Mouse (Mus musculus) neural tube, embryonic 14.5 days (tissue): ENCODE data around the gene Ap2m1. TPM values are rescaled to one million over a fixed set of nuclear protein-coding genes. Genes with fewer than 3 reads are reported as not detected.

ENCODE experiments used
- ATAC-seq: fragments of 200-750 bp; cut with Nextera tagmentation; 2 replicates; pipeline ENCODE4 v1.8.0; 2017; ENCODE audit warnings: low read depth, mild to moderate bottlenecking, moderate TSS enrichment, moderate library complexity
- H3K27ac ChIP-seq: fragments of 300-500 bp; sonication (generic); 2 replicates; pipeline ENCODE4 v1.5.1; 2014; ENCODE audit warnings: low read depth, mild to moderate bottlenecking, control low read depth, low read length, moderate library complexity, mixed read lengths
- H3K27me3 ChIP-seq: fragments of 300-500 bp; sonication (generic); 2 replicates; pipeline ENCODE4 v1.6.1; 2014; ENCODE audit warnings: low read length; ENCODE audit not compliant: control insufficient read depth, insufficient read depth
- H3K36me3 ChIP-seq: fragments of 300-500 bp; sonication (generic); 2 replicates; pipeline ENCODE4 v1.6.1; 2014; ENCODE audit warnings: low read length, mixed read lengths; ENCODE audit not compliant: control insufficient read depth, insufficient read depth
- H3K4me1 ChIP-seq: fragments of 300-500 bp; sonication (generic); 2 replicates; pipeline ENCODE4 v1.6.1; 2014; ENCODE audit warnings: low read length; ENCODE audit not compliant: control insufficient read depth, insufficient read depth
- H3K4me2 ChIP-seq: fragments of 300-500 bp; sonication (generic); 2 replicates; pipeline ENCODE4 v1.6.1; 2014; ENCODE audit warnings: mild to moderate bottlenecking, low read depth, low read length, control low read depth
- H3K4me3 ChIP-seq: fragments of 300-500 bp; sonication (generic); 2 replicates; pipeline ENCODE4 v1.5.1; 2014; ENCODE audit warnings: low read depth, low read length, control low read depth, mixed read lengths
- H3K9ac ChIP-seq: fragments of 300-500 bp; sonication (generic); replicated peaks from 2 replicates; pipeline ENCODE4 v1.6.1; 2014; ENCODE audit warnings: low read depth, mild to moderate bottlenecking, control low read depth, low read length, mixed read lengths
- H3K9me3 ChIP-seq: fragments of 300-500 bp; sonication (generic); 2 replicates; pipeline ENCODE4 v1.6.1; 2016; ENCODE audit warnings: low read length; ENCODE audit not compliant: control insufficient read depth
- WGBS: fragments of 180-500 bp; shearing (Covaris S2); extraction: QIAGEN DNeasy Blood & Tissue Kit; methylation state at CpG from one replicate; pipeline ENCODE4 v1.1.7; 2014; 5-methylcytosine and 5-hydroxymethylcytosine counted together
- polyA plus RNA-seq: library from polyadenylated mRNA; unstranded; fragments of >200 nt; fragmentation: Nextera tagmentation; extraction: Ambion mirVana; gene quantifications from 2 replicates; pipeline ENCODE4 v1.2.1, GENCODE M21; 2014

The Ap2m1 gene
- polyA plus RNA-seq, 1 experiment from 2014 or later, result 1,186 TPM

DNA sequence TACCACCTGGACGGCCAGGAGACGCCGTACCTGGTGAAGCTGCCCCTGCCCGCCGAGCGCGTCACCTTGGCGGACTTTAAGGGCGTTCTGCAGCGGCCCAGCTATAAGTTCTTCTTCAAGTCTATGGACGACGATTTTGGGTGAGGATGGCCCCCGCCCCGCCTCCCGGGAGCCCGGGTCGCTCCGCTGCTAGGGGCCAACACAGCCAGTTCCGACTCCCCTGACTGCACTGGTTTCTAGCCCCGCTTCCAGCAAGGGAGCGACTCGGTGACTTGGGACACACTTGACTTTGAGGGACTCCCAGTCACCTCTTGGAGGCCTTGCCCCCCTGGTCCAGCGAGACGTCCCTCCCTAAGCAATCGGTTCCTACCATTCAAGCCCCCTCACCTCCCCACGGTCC lies 18.1 kb upstream of the Ap2m1 start:
- peak; percentile 36; the same call in 1 of the 2 replicates for ATAC-seq
- H3K4me2 ChIP-seq, result peak overlapping the region; percentile 81
- peak overlapping the region; percentile 96 for H3K4me3 ChIP-seq
- H3K36me3 ChIP-seq, result peaks cover 5% of the 10 kb centered on the region
- H3K4me1 ChIP-seq, result peaks cover 13% of the 10 kb centered on the region
- peak overlapping the region; percentile 95 for H3K9ac ChIP-seq
- H3K27ac ChIP-seq, result peak overlapping the region; percentile 88
- H3K9me3 ChIP-seq, result no peaks in the 10 kb centered on the region
- 1% methylated on average over 26 of the region's 26 CpGs for WGBS
- H3K27me3 ChIP-seq, result no peaks in the 10 kb centered on the region

DNA sequence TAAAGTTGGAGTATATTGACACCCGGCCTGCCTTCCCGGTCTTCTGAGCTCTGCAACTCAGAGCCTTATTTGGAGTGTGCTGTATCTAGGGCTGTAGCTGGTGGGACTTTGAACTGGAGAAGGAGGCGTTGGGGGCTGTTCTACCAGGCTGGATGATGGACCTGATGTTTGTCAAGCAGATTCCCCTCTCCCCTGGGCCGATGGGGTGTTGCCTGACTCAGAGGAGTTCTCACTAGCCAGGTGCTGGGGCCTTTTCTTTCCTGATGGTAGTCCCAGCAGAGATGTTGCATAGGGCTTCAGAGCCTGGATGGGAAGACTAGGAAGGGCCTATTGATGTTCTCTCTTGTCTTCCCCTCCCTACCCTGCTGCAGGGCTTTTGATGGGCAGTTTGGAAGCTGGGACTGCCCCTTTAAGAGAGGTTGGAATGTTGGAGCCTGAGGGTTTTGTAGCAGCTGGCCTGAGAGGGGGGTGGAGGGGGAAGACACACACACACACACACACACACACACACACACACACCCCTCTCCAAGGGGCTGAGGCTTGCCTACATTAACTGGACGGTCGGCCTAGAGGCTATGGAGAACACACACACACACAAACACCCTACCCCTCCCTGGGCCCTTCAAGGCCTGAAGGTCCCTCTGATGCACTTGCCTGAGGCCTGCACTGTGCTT lies 17.4 kb upstream of the Ap2m1 start:
- Histone ChIP-seq H3K27me3 (no peaks in the 10 kb centered on the region), H3K4me3 (peak overlapping the region; percentile 96), H3K27ac (peak overlapping the region; percentile 88), H3K4me2 (peak overlapping the region; percentile 81), H3K9ac (peak overlapping the region; percentile 95), H3K4me1 (peaks cover 13% of the 10 kb centered on the region), H3K9me3 (no peaks in the 10 kb centered on the region), H3K36me3 (peaks cover 5% of the 10 kb centered on the region)
- peak; percentile 44 for ATAC-seq
- WGBS, result 4% methylated on average over 6 of the region's 6 CpGs

DNA sequence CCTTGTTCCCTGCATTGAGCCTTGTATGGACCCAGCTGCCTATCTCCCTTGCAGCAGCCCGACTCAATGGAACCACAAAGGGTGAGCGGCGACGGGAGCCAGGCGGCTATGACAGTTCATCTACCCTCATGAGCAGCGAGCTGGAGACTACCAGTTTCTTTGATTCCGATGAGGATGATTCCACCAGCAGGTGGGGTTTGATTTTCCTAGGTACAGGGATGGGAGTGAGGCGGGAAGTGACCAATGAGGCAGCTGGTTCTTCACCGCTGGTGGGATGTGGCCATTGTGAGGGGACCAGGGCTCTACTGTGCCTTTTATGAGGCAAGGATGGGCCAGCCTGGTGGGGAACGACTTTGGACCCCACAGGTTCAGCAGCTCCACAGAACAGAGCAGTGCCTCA lies 11.4 kb upstream of the Ap2m1 start:
- Histone ChIP-seq H3K36me3 (peaks cover 58% of the 10 kb centered on the region), H3K27ac (no peak overlapping the region), H3K4me3 (no peak overlapping the region), H3K27me3 (no peaks in the 10 kb centered on the region), H3K4me1 (peaks cover 4% of the 10 kb centered on the region), H3K9me3 (no peaks in the 10 kb centered on the region), H3K4me2 (no peak overlapping the region), H3K9ac (no peak overlapping the region)
- WGBS, result 85% methylated on average over 10 of the region's 10 CpGs
- no peak for ATAC-seq

DNA sequence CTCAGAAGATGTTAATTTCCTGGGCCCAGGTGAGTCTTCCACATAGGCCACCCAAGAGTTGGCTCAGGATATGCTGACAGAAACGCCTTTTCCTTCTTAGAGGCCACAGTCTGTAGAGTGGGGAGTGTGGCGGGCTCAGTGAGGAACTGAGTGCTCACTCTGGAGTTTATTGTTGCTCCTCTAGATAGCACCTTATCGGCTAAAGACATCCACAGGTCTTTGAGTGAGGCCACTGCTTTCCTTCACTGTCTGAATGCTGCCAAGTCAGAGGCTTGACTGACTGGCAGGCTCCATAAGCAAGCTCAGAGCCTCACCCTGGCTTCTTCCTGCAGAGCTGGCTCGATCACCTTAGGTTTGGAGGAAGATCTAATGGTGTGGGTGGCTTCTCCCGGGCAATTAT lies 6.5 kb upstream of the Ap2m1 start:
- WGBS, result 95% methylated on average over 5 of the region's 5 CpGs

DNA sequence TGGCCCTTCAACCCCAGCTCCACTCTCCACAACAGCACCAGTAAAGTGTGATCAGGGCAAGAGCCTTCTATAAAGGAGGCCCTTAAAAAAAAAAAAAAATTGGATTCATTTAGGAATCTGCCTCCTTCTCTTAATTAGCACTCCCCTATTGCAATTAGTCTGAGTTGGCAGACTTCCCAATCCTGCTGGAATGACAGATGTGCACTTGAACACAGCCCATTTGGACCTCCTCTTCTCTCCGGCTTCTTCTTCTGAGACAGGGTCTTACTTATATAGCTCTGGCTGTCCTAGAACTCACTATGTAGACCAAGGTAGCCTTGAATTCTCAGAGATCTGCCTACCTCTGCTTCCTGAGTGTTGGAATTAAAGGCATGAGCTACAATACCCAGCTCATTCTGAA lies 5.9 kb upstream of the Ap2m1 start:
- WGBS, result 53% methylated on average over 1 of the region's 1 CpGs

More for the DNA sequence above, 6.5 kb upstream of the Ap2m1 start:
- H3K27me3 ChIP-seq, result no peaks in the 10 kb centered on the region
- no peak overlapping the region for H3K27ac ChIP-seq
- H3K36me3 ChIP-seq, result peaks cover 78% of the 10 kb centered on the region
- H3K4me2 ChIP-seq, result no peak overlapping the region
- H3K9ac ChIP-seq, result no peak overlapping the region
- H3K4me3 ChIP-seq, result no peak overlapping the region
- no peaks in the 10 kb centered on the region for H3K9me3 ChIP-seq
- H3K4me1 ChIP-seq, result no peaks in the 10 kb centered on the region
- ATAC-seq, result no peak

DNA sequence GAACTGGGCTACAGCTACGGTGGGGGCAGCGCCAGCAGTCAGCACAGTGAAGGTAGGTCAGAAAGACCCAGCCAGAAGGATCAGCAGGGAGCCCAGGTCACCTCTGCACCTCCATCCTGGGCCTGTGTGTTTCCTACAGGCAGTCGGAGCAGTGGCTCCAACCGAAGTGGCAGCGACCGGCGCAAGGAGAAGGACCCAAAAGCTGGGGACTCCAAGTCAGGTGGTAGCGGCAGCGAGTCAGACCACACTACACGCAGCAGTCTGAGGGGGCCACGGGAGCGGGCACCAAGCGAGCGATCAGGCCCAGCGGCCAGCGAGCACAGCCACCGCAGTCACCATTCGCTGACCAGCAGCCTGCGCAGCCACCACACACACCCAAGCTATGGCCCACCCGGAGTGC lies 4.3 kb upstream of the Ap2m1 start:
- H3K36me3 ChIP-seq, result peaks cover 60% of the 10 kb centered on the region
- 96% methylated on average over 20 of the region's 20 CpGs for WGBS

More for the DNA sequence above, 5.9 kb upstream of the Ap2m1 start:
- no peak for ATAC-seq
- no peaks in the 10 kb centered on the region for H3K9me3 ChIP-seq
- H3K27me3 ChIP-seq, result no peaks in the 10 kb centered on the region
- H3K4me3 ChIP-seq, result no peak overlapping the region
- no peak overlapping the region for H3K4me2 ChIP-seq
- no peak overlapping the region for H3K27ac ChIP-seq
- no peak overlapping the region for H3K9ac ChIP-seq
- no peaks in the 10 kb centered on the region for H3K4me1 ChIP-seq
- peaks cover 72% of the 10 kb centered on the region for H3K36me3 ChIP-seq

DNA sequence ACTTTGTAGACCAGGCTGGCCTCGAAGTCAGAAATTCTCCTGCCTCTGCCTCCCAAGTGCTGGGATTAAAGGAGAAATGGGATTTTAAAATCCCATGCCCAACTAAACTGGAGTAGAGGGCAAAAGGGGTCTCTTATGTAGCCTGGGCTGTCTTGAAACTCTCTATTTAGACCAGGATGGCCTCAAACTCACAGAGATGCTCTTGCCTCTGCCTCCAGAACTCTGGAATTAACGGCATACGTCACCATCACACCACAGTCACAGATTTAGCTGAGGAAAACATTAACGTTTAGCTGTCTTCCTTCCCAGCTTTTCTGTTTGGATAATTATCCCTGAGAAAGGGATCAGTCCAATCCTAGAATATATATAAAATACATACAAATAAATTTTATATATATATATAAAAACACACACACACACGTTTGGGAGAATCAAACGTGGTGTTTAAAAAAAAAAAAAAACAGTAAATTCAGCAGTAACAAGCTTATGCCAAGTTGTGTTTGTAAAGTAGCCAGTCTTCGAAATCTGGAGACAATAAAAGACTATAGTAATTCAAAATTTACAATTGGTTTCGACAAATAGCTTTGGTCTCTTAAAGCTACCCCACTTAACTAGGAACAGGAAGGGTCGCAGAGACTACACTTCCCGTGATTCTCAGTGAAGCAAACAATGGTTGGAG lies 522 bp upstream of the Ap2m1 start:
- ATAC-seq, result no peak
- Histone ChIP-seq H3K4me2 (no peak overlapping the region), H3K9me3 (no peaks in the 10 kb centered on the region), H3K27me3 (no peaks in the 10 kb centered on the region), H3K27ac (no peak overlapping the region), H3K4me3 (no peak overlapping the region), H3K36me3 (peaks cover 52% of the 10 kb centered on the region), H3K9ac (no peak overlapping the region), H3K4me1 (peaks cover 26% of the 10 kb centered on the region)
- 48% methylated on average over 10 of the region's 10 CpGs for WGBS

More for the DNA sequence above, 4.3 kb upstream of the Ap2m1 start:
- Histone ChIP-seq H3K4me2 (no peak overlapping the region), H3K27me3 (no peaks in the 10 kb centered on the region), H3K4me3 (no peak overlapping the region), H3K27ac (no peak overlapping the region), H3K9ac (no peak overlapping the region), H3K9me3 (no peaks in the 10 kb centered on the region), H3K4me1 (no peaks in the 10 kb centered on the region)
- no peak for ATAC-seq

DNA sequence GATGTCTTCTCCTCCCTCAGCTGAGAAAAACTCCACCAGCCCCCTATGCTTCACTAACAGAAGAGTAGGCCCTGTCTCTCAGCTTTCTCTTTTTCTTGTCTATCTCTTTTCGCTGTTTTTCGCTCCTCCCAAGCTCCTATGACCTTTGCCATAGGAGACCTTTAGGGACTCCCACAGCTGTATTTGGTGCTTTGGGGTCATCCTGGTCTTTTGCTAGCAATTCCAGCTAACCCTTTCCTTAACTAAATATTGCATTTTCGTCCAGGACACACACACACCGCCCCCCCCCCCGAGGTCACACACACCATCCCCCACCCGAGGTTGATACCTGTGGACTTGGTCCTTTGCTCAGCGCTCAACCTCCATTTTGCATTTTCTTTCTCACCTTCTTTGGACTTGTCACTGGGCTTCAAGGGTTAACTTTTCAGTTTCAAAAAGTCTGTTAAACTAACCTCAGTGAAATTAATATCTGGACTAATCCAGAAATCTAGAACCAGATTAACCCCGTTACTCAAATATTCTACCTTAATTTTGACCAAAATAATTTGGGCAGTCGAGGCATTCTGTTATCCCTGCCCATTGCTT lies 895 bp downstream of the Ap2m1 start:
- Histone ChIP-seq H3K36me3 (peaks cover 49% of the 10 kb centered on the region), H3K4me2 (peak overlapping the region; percentile 69), H3K27ac (peak overlapping the region; percentile 85; the same call in 1 of the 2 replicates), H3K27me3 (no peaks in the 10 kb centered on the region), H3K9ac (peak overlapping the region; percentile 94), H3K9me3 (no peaks in the 10 kb centered on the region), H3K4me3 (peak overlapping the region; percentile 75), H3K4me1 (peaks cover 26% of the 10 kb centered on the region)
- no peak; the same call in 1 of the 2 replicates for ATAC-seq
- 44% methylated on average over 9 of the region's 9 CpGs for WGBS

DNA sequence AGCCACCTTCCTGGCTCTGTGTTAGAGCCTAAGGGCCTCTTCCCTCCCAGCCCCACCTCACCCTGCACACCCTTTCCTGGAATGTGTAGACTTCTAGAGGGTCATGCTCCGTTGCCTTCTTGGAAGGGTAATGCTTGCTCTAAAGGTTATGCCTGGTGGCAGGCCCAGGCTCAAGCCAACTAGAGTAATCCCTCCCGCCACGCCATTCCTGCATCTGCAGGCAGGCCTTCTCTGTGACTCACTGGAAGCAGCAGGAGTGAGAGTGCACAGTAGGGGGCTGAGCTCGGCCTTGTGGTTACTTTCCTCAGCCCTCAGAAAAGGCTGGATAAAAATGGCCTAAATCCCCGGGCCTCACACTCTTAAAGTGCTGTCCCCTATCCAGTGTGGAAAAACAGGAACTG lies 1.8 kb downstream of the Ap2m1 start:
- Histone ChIP-seq H3K4me2 (peak overlapping the region; percentile 69), H3K4me1 (peaks cover 26% of the 10 kb centered on the region), H3K27me3 (no peaks in the 10 kb centered on the region), H3K9ac (0 out of 2 replicates have a peak overlapping the region, but pooled peaks have one; percentile 0), H3K36me3 (peaks cover 49% of the 10 kb centered on the region), H3K27ac (no peak overlapping the region), H3K9me3 (no peaks in the 10 kb centered on the region), H3K4me3 (peak overlapping the region; percentile 75; the same call in 1 of the 2 replicates)
- ATAC-seq, result no peak
- WGBS, result 24% methylated on average over 5 of the region's 5 CpGs
